Comparison of ENCODE assay signal across 11 mouse cellular contexts in genomic region chr3:67954459-67955065, GRCm38 (mm10).
DNase-seq lines count a peak whose midpoint lies in the region; ATAC-seq lines count a peak whose summit lies in the region.
"Had no signal": no experiment of that assay in that cellular context is flagged by ENCODE, and none has a peak within 500 bp of the region (broad histone marks: within the 10 kb centered on the region; RNA-seq: fewer than 3 reads in every experiment).

No protein-coding gene starts in this region.

- no peak overlapping the region for H3K4me2 ChIP-seq in forebrain, embryonic 11.5 days (ENCODE audit: low read depth, low read length, severe bottlenecking)
- H3K4me2 ChIP-seq: limb, embryonic 13.5 days had no signal

- H3K27me3 ChIP-seq in forebrain, embryonic 11.5 days (ENCODE audit: control insufficient read depth, insufficient read depth, low read length), result peaks cover 3% of the 10 kb centered on the region; the same call in 1 of the 2 replicates

- no peak overlapping the region for H3K9ac ChIP-seq in forebrain, embryonic 11.5 days (ENCODE audit: low read length)
- H3K9ac ChIP-seq: limb, embryonic 13.5 days had no signal

- no peaks in the 10 kb centered on the region for H3K36me3 ChIP-seq in forebrain, embryonic 11.5 days (ENCODE audit: control insufficient read depth, insufficient read depth, low read length)
- H3K36me3 ChIP-seq: limb, embryonic 13.5 days had no signal

- no peak overlapping the region for H3K4me3 ChIP-seq in forebrain, embryonic 11.5 days (ENCODE audit: low read depth, low read length)
- H3K4me3 ChIP-seq: erythroblast, embryonic 14.5 days; limb, embryonic 13.5 days had no signal

- DNase-seq in layer of hippocampus, postnatal 36 days, result peak; percentile 35 to 37
- no peak for DNase-seq in layer of hippocampus, postnatal 14 days (ENCODE audit: low spot score in 2 of 2)
- DNase-seq in forebrain, embryonic 11.5 days (ENCODE audit: low spot score), result peak; percentile 81
- peak; percentile 32 to 47 for DNase-seq in left cerebral cortex, adult 8-10 months (ENCODE audit: low spot score in 2 of 2)
- peak; percentile 53 to 65 for DNase-seq in right cerebral cortex, postnatal 36 days (ENCODE audit: low spot score in 2 of 2)
- no peak for DNase-seq in c-Kit-positive CD71-positive TER-119-positive erythroid progenitor cells, embryonic 14.5 days (ENCODE audit: low spot score)
- no peak for DNase-seq in urinary bladder, postnatal 14 days (ENCODE audit: low spot score)
- DNase-seq in MN1 (ENCODE audit: low spot score), result no peak

- peak overlapping the region; percentile 50; the same call in 1 of the 2 replicates for H3K27ac ChIP-seq in forebrain, embryonic 11.5 days (ENCODE audit: low read depth, low read length)
- H3K27ac ChIP-seq: limb, embryonic 13.5 days had no signal

- no peaks in the 10 kb centered on the region for H3K9me3 ChIP-seq in forebrain, embryonic 11.5 days (ENCODE audit: control insufficient read depth, low read length)
- H3K9me3 ChIP-seq: limb, embryonic 13.5 days had no signal

- peaks cover 9% of the 10 kb centered on the region; the same call in 1 of the 2 replicates for H3K4me1 ChIP-seq in forebrain, embryonic 11.5 days (replicated peaks; ENCODE audit: control insufficient read depth, insufficient read depth, low read length)

- WGBS in forebrain, embryonic 11.5 days, result 33% methylated on average over 5 of the region's 5 CpGs

- ATAC-seq in forebrain, embryonic 11.5 days (replicated peaks; ENCODE audit: low FRiP score), result peak; percentile 88
- ATAC-seq: Patski had no signal

Comparison
In these comparisons a context has a peak if more than half of its experiments do, and no peak if none do; other contexts are left out.
1. DNase-seq: peak in layer of hippocampus, postnatal 36 days (2 of 2), forebrain, embryonic 11.5 days (single experiment), left cerebral cortex, adult 8-10 months (2 of 2) and right cerebral cortex, postnatal 36 days (2 of 2); none in layer of hippocampus, postnatal 14 days (0 of 2), c-Kit-positive CD71-positive TER-119-positive erythroid progenitor cells, embryonic 14.5 days (single experiment), urinary bladder, postnatal 14 days (single experiment) and MN1 (single experiment).